Mouse (Mus musculus) cerebellum, adult 11-12 months (tissue): ENCODE data around the gene Tmem121.
A peak's percentile ranks its signal among the peaks of the same experiment; 100 is the strongest.

Experiments
- DNase-seq: peaks from one replicate; pipeline ENCODE4 v3.0.0; 2022

Gene Tmem121

GRCm38 (mm10) chr12:113185442-113186291 lies at the start of gene Tmem121:
TSS of gene Tmem121 (plus strand) at chr12:113185930.
- DNase-seq, result peak; percentile 73

- DNase-seq, result no peak
These were observed 49.2 kb upstream of the Tmem121 start for GRCm38 (mm10) chr12:113136492-113137020.

DNA sequence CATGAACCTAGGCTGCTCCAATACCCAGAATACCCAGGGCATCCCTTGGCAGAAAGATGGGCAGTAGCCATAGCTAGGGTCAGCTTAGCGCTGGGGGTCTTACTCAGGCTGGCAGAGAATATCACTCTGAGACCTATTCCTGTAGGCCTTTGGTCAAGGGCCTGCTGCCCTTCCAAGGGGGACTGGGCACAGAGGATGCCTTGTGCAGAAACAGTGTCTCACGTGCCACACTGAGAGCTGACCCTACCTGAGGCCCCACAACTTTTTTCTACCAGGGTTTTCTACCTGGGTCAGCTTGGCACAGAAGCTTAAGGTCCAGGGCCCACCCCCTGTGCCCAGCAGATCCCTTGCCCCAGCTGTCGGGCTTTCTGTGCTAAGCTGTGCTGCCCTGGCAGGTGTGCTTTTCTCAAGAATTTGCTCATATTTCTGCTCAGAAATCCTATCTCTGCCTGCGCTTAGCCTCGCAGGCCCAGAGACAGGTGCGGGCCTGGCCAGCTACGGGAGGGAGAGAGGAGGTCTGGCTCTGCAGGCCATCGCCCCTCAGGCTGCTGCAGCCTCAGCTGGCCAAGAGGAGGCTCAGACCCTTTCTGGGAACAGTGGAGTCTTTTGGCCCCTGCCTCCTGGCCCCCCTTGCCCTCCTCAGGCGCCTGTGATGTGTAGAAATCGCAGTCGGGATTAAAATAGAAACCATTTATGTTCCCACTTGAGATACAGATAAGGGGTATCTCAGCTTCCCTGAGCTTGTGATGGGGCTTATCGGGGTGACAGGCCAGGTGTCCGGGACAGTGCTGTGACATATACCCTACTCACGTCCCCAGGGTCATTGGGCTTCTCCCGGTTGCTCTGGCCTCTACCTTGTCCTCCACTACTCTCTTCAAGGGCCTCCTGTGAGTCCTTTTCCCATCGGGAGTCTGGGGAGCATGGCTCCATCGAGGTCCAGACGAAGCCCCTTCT lies 48.2 kb upstream of the Tmem121 start:
- no peak for DNase-seq

- DNase-seq, result no peak
These were observed 47.4 kb upstream of the Tmem121 start for GRCm38 (mm10) chr12:113138291-113138690.

GRCm38 (mm10) chr12:113138901-113139864 lies 46.5 kb upstream of the Tmem121 start:
- peak; percentile 40 for DNase-seq

GRCm38 (mm10) chr12:113139908-113140615 lies 45.7 kb upstream of the Tmem121 start, which contains the start of gene Crip2:
TSS of gene Crip2 (plus strand) at chr12:113140236.
- peak; percentile 60 for DNase-seq

- DNase-seq, result no peak
These were observed 44.9 kb upstream of the Tmem121 start for GRCm38 (mm10) chr12:113140616-113141411.

GRCm38 (mm10) chr12:113141531-113141973 lies 44.2 kb upstream of the Tmem121 start:
- DNase-seq, result peak; percentile 39

GRCm38 (mm10) chr12:113142021-113142975 lies 43.4 kb upstream of the Tmem121 start:
- peak; percentile 34 for DNase-seq

- no peak for DNase-seq
These were observed 42.6 kb upstream of the Tmem121 start for GRCm38 (mm10) chr12:113143164-113143563.

DNA sequence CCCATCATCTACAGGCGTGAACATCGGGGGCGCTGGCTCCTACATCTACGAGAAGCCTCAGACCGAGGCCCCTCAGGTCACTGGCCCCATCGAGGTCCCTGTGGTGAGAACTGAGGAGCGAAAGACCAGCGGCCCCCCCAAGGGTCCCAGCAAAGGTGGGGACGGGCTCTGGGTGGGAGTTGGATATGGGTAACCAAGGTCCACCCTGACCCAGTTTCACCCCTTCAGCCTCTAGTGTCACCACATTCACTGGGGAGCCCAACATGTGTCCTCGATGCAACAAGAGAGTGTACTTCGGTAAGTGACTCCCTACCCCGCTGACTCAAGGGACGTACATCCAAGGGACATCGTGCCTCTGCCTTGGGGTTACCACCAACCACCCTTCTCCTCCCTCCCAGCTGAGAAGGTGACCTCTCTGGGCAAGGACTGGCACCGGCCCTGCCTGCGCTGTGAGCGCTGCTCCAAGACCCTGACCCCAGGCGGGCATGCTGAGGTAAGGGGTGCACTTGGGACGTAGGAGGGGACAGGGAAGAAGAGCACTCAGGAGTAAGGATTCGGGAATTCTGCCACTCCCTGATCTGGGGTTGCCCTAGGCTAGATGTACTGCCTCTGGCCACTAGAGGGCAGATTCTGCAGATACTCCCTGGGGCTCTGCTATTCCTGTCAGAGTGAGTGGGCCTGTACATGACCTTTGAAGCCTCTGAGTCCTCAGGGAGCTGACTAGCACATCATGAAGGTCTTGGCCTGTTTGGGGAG lies 41.6 kb upstream of the Tmem121 start:
- DNase-seq, result peak; percentile 45

GRCm38 (mm10) chr12:113144886-113145285 lies 40.8 kb upstream of the Tmem121 start:
- peak; percentile 40 for DNase-seq

DNA sequence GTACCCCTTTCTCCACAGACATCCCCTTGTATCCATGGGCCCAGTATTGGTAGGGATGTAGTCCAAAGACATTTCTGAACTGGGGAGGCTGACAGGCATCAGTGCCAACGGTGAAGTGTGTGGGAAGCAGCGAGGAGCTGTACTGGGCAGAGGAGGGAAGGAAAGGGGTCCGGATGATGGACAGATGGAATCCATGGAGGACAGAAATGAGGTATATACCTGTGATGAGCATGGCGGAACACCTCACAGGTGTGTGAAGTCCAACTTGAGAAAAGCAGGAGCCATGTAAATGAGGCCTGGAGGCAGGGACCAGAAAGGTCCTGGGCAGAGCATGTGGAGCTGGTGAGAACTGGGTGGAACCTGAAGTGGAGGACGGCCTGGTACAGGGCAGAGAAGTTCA lies 40.1 kb upstream of the Tmem121 start:
- peak; percentile 32 for DNase-seq

DNA sequence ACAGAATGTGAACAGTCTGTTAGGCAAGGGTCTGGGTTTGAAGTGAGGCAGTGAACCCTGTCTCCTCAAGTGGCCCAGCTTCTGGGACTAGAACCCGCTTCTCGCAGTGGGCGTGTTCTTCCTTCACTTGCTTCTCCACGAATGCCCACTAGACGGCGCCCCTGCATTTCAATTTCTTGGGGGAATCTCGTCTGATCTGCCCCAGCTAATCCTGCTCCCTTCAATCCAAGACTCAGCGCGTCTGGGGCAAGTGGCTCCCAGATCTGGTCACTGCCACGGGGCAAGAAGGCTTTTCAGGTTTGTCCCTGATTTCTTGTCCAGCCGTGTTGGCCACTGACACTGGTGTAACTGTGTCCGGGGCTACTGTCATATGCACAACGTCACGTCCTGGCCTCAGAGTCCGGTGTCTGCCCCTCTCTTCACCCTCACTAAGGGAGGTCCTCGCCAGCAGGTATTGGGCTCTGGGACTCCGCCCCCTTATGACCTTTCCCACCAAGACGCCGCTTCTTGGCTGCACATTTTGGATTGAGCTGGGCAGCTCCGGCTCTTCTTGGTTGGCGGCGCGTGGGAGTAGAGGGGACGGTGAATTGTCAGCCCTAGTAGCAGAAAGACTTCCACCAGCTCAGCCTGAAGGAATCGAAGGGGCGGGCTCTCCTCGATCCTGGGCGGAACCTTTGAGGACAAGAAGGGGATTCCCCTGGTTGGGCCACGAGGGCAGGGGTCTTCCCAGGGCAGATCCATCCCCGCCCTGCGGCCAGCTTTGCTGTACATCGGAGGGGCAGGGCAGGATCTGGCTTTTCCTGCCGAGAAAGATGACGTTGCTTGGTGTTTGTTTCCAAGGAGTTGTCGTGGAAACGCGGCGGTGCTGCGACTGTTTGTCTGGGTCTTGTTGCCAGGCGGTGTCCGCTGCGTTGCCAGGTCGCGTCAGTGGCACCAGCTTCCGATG lies 39.3 kb upstream of the Tmem121 start, which contains the start of gene Crip1:
TSS of gene Crip1 (plus strand) at position 205 of the 946 bp plus-strand sequence.
- peak; percentile 83 for DNase-seq

- peak; percentile 83 for DNase-seq
These were observed 38.2 kb upstream of the Tmem121 start for GRCm38 (mm10) chr12:113147481-113147880.

DNA sequence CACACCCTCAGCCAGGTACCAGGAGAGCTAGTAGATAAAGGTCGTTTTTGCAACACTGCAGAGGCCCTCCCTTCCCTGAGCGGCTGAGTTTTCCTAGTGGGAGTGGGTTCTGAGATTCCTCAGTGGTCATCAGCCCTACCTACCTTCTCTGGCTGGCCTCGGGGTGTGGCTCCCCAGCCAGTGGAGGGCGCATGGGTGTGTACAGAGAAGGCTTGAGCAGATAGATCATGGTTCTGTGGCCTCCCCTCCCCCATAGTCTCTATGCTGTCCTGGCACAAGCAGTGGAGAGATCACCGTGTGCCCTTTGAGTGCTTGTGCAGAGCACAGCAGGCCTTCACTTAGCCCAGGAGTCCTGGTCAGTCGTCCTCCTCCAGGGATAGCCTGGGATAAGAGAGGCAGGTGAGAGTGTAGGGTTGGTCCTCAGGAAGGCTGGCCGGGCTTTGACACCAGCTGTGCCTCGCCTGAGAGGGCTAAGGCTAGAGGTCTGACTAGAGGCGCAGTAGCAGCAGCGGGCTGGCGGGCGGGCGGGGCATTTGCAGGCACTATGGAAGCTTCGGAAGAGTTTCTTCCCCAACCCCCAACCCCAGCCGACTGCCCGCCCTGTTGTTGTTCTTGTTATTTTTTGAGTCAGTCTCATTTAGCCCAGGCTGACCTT lies 37.2 kb upstream of the Tmem121 start:
- DNase-seq, result peak; percentile 51
